Mouse (Mus musculus): ENCODE data around the gene Kit. TPM values are rescaled to one million over a fixed set of nuclear protein-coding genes. Genes with fewer than 3 reads are reported as not detected.

The Kit gene
- 9.3 and 14.8 TPM in 2 replicates for polyA plus RNA-seq (2015; fragmentation: Nextera tagmentation; extraction: Ambion mirVana)

- peak; percentile 90 for ATAC-seq (replicated peaks; ENCODE audit: insufficient number of reproducible peaks, insufficient read depth, low FRiP score, low read depth)
- peak within 1 kb of the TSS; percentile 75 for H3K4me3 ChIP-seq
- H3K4me1 ChIP-seq (replicated peaks), result peaks cover 27% of the 10 kb centered on the region
- H3K36me3 ChIP-seq, result no peaks in the 10 kb centered on the region
- under 1% methylated on average over 60 of the region's 65 CpGs for WGBS
- no peaks in the 10 kb centered on the region for H3K9me3 ChIP-seq (replicated peaks)
- H3K9ac ChIP-seq, result peak within 1 kb of the TSS; percentile 67
- H3K4me2 ChIP-seq, result peak within 1 kb of the TSS; percentile 100
- peak within 1 kb of the TSS; percentile 53 for H3K27ac ChIP-seq
- peaks cover 40% of the 10 kb centered on the region for H3K27me3 ChIP-seq
These were observed at the start of gene Kit for GRCm38 (mm10) chr5:75574852-75575566. Gene Kit (plus strand): TSS chr5:75574916.

DNA sequence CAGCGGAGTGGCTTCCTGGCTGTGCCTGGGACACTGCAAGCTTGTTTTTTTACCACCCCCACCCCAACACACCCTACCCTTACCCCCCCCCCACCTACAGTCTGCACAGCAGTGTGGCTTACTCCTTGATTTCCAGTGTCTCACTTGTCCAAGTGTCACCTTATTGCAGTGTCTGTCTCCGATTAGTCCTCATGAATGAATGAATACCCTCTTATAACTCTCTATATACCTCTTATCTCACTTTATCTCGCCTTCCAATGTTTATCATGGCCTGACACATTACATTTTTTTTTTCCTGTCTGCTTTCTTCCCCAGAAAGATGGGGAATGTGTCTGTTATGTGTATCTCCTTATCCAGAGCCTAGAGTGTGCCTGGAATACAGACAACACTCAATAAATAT lies 38.6 kb upstream of the Kit start:
- Histone ChIP-seq H3K4me1 (replicated peaks) (peaks cover 13% of the 10 kb centered on the region), H3K27ac (no peak overlapping the region), H3K27me3 (no peaks in the 10 kb centered on the region), H3K9me3 (replicated peaks) (no peaks in the 10 kb centered on the region), H3K9ac (no peak overlapping the region), H3K4me2 (no peak overlapping the region), H3K4me3 (no peak overlapping the region), H3K36me3 (no peaks in the 10 kb centered on the region)
- 34% methylated on average over 3 of the region's 3 CpGs for WGBS
- ATAC-seq (replicated peaks; ENCODE audit: insufficient number of reproducible peaks, insufficient read depth, low FRiP score, low read depth), result no peak

DNA sequence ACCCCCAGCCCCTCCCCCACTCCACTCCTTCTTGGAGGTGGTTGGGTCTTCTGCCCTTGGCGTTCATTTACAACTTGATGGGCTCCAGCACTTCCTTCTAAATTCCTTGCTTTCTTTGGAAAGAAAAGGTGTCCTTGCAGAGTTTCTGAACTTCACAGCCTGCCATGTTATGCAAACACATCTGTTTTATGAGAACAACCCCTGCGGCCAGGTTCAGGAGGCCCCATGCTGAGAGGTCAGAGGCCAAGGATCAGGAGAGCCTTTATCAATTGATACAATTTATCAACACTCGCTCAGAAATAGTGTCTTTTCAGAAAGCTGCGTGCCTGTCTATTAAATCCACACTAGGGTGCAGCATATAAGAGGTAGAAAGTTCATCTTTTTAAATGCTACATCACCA lies 37.0 kb upstream of the Kit start:
- Histone ChIP-seq H3K4me1 (replicated peaks) (peaks cover 13% of the 10 kb centered on the region), H3K9ac (no peak overlapping the region), H3K4me2 (no peak overlapping the region), H3K36me3 (no peaks in the 10 kb centered on the region), H3K4me3 (no peak overlapping the region), H3K27ac (no peak overlapping the region), H3K27me3 (no peaks in the 10 kb centered on the region), H3K9me3 (replicated peaks) (no peaks in the 10 kb centered on the region)
- ATAC-seq (replicated peaks; ENCODE audit: insufficient number of reproducible peaks, insufficient read depth, low FRiP score, low read depth), result no peak
- 55% methylated on average over 4 of the region's 4 CpGs for WGBS

DNA sequence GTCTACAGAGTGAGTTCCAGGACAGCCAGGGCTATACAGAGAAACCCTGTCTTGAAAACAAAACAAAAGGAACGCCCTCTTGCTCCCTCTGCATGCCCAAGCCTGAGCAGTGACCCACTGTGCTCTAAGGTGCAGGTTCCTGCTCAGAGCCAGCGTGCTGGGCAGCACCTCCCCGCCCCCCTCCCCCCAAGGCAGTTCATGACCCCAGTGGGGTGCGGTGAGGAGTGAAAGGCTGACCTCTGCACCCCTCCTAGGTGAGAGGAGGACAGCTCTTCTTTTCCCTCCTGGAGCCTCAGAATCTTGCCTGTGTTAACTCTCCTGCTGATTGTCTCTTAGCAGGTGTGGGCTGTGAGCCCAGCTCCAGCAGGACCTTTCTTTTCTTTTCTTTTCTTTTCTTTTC lies 36.3 kb upstream of the Kit start:
- WGBS, result 47% methylated on average over 4 of the region's 4 CpGs
- Histone ChIP-seq H3K27me3 (no peaks in the 10 kb centered on the region), H3K9me3 (replicated peaks) (no peaks in the 10 kb centered on the region), H3K9ac (no peak overlapping the region), H3K4me3 (no peak overlapping the region), H3K4me1 (replicated peaks) (peaks cover 13% of the 10 kb centered on the region), H3K4me2 (no peak overlapping the region), H3K36me3 (no peaks in the 10 kb centered on the region), H3K27ac (no peak overlapping the region)
- no peak for ATAC-seq (replicated peaks; ENCODE audit: insufficient number of reproducible peaks, insufficient read depth, low FRiP score, low read depth)

DNA sequence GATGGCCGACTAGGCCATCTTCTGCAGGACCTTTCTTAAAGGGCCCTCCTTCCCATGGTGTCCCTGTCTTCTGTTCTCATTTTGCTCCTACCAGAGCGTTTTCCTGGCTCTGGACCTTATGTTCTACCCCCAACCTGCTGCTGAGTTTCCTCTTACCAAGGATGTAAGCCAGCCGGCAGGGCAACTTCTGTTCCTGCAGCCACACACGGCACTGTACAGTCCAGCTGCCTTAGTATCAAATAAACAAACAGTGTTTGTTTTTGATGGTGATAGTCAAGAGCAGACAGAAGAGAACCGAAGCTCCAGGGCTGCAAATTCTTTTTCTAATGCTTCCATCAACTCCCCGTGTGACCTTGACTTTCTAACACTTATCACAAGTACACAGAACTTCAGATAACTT lies 35.6 kb upstream of the Kit start:
- Histone ChIP-seq H3K4me3 (no peak overlapping the region), H3K4me2 (peak overlapping the region; percentile 32; the same call in 1 of the 2 replicates), H3K9me3 (replicated peaks) (no peaks in the 10 kb centered on the region), H3K27ac (0 out of 2 replicates have a peak overlapping the region, but pooled peaks have one; percentile 47), H3K9ac (no peak overlapping the region), H3K36me3 (no peaks in the 10 kb centered on the region), H3K4me1 (replicated peaks) (peaks cover 13% of the 10 kb centered on the region), H3K27me3 (no peaks in the 10 kb centered on the region)
- 12% methylated on average over 6 of the region's 6 CpGs for whole genome bisulfite sequencing
- ATAC-seq (replicated peaks; ENCODE audit: insufficient number of reproducible peaks, insufficient read depth, low FRiP score, low read depth), result no peak

DNA sequence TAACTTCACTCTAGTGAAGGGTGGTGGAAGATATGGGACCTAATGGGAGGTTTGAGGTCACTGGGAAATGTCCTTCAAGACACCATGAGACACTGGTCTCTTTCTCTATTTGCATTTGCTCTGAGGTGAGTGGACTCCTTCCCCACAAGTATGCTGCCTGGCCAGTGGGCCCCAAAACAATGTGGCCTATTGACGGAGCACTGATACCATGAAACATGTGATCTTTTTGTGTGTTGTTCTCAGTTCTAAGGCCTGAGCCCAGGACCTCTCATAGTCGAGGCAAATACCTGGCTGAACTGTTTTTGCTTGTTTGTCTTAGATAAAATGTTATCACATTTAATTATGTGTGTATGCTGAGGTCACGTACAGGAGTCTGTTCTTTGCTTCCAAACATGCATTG lies 31.0 kb upstream of the Kit start:
- Histone ChIP-seq H3K27me3 (no peaks in the 10 kb centered on the region), H3K4me1 (replicated peaks) (peaks cover 5% of the 10 kb centered on the region), H3K9me3 (replicated peaks) (no peaks in the 10 kb centered on the region), H3K4me2 (no peak overlapping the region), H3K4me3 (no peak overlapping the region), H3K27ac (no peak overlapping the region), H3K9ac (no peak overlapping the region), H3K36me3 (no peaks in the 10 kb centered on the region)
- no peak for ATAC-seq (replicated peaks; ENCODE audit: insufficient number of reproducible peaks, insufficient read depth, low FRiP score, low read depth)
- 68% methylated on average over 3 of the region's 3 CpGs for WGBS

DNA sequence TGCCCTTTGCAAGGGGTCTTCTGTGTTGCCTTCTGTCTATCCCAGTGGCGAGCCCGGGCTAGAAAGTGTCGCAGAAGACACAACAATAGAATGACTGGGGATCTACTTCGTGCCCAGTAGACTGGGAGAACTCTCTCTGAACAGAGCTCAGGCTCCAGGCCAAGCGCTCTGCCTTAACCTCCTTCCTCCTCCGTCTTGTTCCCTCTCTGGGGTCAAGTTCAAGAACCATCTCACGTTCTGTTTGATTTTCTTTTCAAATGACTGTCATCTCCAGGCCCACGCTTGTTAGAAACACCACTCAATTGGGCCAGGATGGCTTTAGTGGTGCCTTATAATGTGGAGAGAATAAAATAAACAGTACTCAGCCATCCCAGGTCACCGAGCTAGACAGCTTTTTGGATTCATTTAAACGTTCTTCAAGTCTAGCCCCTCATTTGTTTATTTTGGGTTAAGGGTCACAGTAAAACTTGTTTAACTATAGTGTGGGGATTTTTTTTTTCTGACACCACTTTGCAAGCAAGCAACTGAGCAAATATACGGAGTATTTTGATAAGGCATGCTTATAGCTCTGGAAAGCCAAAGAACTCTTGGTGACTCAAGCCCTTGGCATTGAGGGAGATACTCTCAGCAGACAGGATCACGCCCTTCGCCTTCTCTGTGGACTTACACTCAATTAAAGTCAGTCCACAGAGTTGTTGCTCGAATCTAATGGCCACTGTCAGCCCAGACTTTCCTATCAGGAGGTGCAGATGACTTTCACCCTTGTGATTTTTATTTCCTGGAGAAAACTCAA lies 30.0 kb upstream of the Kit start:
- no peak overlapping the region for H3K4me2 ChIP-seq
- no peak for ATAC-seq (replicated peaks; ENCODE audit: insufficient number of reproducible peaks, insufficient read depth, low FRiP score, low read depth)
- no peak overlapping the region for H3K4me3 ChIP-seq
- H3K27me3 ChIP-seq, result no peaks in the 10 kb centered on the region
- no peaks in the 10 kb centered on the region for H3K4me1 ChIP-seq (replicated peaks)
- H3K27ac ChIP-seq, result no peak overlapping the region
- 57% methylated on average over 14 of the region's 14 CpGs for WGBS
- no peak overlapping the region for H3K9ac ChIP-seq
- no peaks in the 10 kb centered on the region for H3K9me3 ChIP-seq (replicated peaks)
- no peaks in the 10 kb centered on the region for H3K36me3 ChIP-seq

DNA sequence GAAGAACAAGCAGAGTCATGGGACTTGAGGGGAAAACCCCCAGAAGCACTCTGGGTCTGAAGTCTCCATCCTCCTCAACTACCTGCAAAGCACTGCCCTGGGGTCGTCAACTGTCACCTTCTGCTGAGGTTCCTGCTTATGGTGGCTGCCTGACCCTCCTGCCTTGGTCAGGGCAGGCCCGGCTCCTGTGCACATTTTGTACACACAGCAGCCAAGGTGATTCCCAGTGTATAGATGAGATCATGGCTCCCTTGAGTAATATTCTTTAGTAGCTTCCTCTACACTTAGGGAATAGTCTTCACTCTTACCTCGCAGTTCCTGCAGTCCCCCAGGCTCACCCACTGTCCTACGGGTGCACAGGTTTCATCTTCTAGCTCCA lies 29.5 kb upstream of the Kit start:
- Histone ChIP-seq H3K9ac (no peak overlapping the region), H3K9me3 (replicated peaks) (no peaks in the 10 kb centered on the region), H3K4me3 (no peak overlapping the region), H3K36me3 (no peaks in the 10 kb centered on the region), H3K4me2 (no peak overlapping the region), H3K4me1 (replicated peaks) (no peaks in the 10 kb centered on the region), H3K27ac (no peak overlapping the region), H3K27me3 (no peaks in the 10 kb centered on the region)
- WGBS, result 83% methylated on average over 4 of the region's 4 CpGs
- ATAC-seq (replicated peaks; ENCODE audit: insufficient number of reproducible peaks, insufficient read depth, low FRiP score, low read depth), result no peak

DNA sequence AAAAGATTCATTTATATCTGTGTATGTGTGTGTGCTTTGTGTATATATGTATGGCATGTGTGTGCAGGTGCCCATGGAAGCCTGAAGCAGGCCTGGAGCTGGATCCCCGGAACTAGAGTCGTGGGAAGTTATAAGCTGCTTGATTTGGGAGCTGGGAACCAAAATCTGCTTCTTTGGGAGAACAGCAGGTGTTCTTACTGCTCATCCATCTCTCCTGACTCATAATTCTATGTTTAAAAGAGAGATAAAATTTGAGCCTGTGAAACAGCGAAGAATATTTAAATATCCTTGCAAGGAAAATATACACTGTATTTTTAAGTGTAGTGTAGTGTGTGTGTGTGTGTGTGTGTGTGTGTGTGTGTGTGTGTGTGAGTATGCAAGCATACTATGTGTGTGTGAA lies 21.7 kb upstream of the Kit start:
- Histone ChIP-seq H3K27ac (no peak overlapping the region), H3K9me3 (replicated peaks) (no peaks in the 10 kb centered on the region), H3K9ac (no peak overlapping the region), H3K27me3 (no peaks in the 10 kb centered on the region), H3K4me2 (no peak overlapping the region), H3K36me3 (no peaks in the 10 kb centered on the region), H3K4me3 (no peak overlapping the region), H3K4me1 (replicated peaks) (no peaks in the 10 kb centered on the region)
- no peak for ATAC-seq (replicated peaks; ENCODE audit: insufficient number of reproducible peaks, insufficient read depth, low FRiP score, low read depth)
- WGBS, result 88% methylated on average over 3 of the region's 3 CpGs

DNA sequence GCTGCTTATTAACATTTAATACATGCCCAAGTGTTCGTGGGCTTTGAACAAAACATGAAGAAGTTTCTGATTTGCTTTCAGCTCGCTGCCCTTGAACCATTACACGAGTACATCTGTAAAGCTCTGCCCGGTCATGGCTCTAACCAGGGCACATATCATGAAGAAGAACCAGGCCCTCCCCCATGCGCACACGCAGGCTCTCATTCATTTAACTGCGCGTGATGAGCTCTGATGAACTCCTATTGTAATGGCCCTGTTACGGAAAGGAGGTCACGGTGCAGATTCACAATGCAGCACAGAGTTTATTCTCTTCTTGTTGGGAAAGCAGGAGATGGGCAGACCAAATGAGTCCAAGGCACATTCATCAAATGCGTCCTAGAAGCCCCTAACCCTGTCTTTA lies 17.1 kb upstream of the Kit start:
- H3K4me3 ChIP-seq, result no peak overlapping the region
- no peak for ATAC-seq (replicated peaks; ENCODE audit: insufficient number of reproducible peaks, insufficient read depth, low FRiP score, low read depth)
- whole genome bisulfite sequencing, result 84% methylated on average over 11 of the region's 11 CpGs
- no peak overlapping the region for H3K27ac ChIP-seq
- no peak overlapping the region for H3K9ac ChIP-seq
- no peaks in the 10 kb centered on the region for H3K27me3 ChIP-seq
- H3K9me3 ChIP-seq (replicated peaks), result no peaks in the 10 kb centered on the region
- H3K4me2 ChIP-seq, result no peak overlapping the region
- no peaks in the 10 kb centered on the region for H3K4me1 ChIP-seq (replicated peaks)
- H3K36me3 ChIP-seq, result no peaks in the 10 kb centered on the region

- Histone ChIP-seq H3K4me2 (no peak overlapping the region), H3K9ac (no peak overlapping the region), H3K9me3 (replicated peaks) (no peaks in the 10 kb centered on the region), H3K4me1 (replicated peaks) (no peaks in the 10 kb centered on the region), H3K27me3 (no peaks in the 10 kb centered on the region), H3K27ac (no peak overlapping the region), H3K36me3 (no peaks in the 10 kb centered on the region), H3K4me3 (no peak overlapping the region)
- no peak for ATAC-seq (replicated peaks; ENCODE audit: insufficient number of reproducible peaks, insufficient read depth, low FRiP score, low read depth)
- 81% methylated on average over 6 of the region's 6 CpGs for WGBS
These were observed 15.4 kb upstream of the Kit start for GRCm38 (mm10) chr5:75559291-75559690.

GRCm38 (mm10) chr5:75561231-75561630 lies 13.5 kb upstream of the Kit start:
- ATAC-seq (replicated peaks; ENCODE audit: insufficient number of reproducible peaks, insufficient read depth, low FRiP score, low read depth), result no peak
- Histone ChIP-seq H3K27ac (no peak overlapping the region), H3K4me2 (no peak overlapping the region), H3K9me3 (replicated peaks) (no peaks in the 10 kb centered on the region), H3K9ac (no peak overlapping the region), H3K36me3 (no peaks in the 10 kb centered on the region), H3K27me3 (no peaks in the 10 kb centered on the region), H3K4me1 (replicated peaks) (no peaks in the 10 kb centered on the region), H3K4me3 (no peak overlapping the region)
- 70% methylated on average over 2 of the region's 2 CpGs for WGBS
